Mouse (Mus musculus) heart, postnatal 25 days (tissue): ENCODE measurements around the gene Gnb4. TPM values are rescaled to one million over a fixed set of nuclear protein-coding genes. Genes with fewer than 3 reads are reported as not detected.

Experiments used
- DNase-seq: peaks from one replicate; pipeline ENCODE4 v3.0.0; 2022; ENCODE audit warnings: low spot score
- intact Hi-C: fragments of 180-260 bp; cut with DNase I; formaldehyde crosslinking; loops from one replicate; pipeline ENCODE4 v1.15.1; 2025
- total RNA-seq, 2 experiments: library from RNA; stranded (reverse); gene quantifications; 2 replicates each; pipeline ENCODE4 v1.2.3; 2021

Gene Gnb4
- total RNA-seq, 2 experiments from 2014 or later, result 13.9 to 18.5 TPM

DNA sequence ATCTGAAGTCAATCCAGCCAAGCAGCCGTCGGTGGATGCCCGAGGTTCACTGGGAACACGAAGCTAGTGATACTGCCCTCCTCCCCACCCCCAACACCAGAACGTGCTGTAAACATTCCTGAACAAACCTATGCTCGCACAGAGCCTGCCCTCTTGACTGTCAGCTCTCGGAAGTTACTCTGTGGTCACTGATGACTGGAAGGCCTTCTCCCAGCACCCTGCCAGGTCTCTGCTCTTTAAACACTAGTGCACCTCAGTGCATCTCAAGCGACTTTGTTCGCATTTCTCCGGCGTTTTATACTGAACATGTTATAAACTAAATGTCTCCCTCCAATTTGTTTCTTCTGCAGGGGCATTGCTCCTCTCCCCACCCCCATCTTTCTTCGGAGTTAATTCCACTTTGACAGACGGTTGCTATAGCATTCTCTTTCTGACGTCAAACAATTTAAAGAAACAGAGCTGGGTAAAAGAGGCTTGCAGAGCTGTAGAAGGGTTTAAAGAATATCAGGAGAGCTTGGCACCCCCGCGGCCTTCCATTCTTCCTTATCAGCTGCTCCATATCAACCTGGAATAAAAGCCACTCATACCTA is 763 bp upstream of the Gnb4 start:
- DNase-seq, result no peak
- intact Hi-C loops, result no loop called here

DNA sequence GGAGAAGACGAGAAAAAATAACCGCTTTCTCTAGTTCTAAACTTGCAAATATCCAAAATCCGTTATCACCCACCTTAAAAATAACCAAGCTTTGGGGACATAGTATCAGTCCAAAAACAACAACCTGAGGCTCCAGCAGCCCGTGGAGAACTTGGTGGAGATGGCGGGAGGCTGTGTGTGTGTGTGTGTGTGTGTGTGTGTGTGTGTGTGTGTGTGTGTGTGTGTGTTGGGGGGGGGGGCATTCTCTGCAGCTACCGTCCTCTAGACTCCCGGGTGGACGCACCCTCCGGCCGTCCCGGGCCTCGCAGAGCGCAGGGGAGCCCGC is 417 bp downstream of the Gnb4 start:
- intact Hi-C loops, result no loop called here
- DNase-seq, result no peak

DNA sequence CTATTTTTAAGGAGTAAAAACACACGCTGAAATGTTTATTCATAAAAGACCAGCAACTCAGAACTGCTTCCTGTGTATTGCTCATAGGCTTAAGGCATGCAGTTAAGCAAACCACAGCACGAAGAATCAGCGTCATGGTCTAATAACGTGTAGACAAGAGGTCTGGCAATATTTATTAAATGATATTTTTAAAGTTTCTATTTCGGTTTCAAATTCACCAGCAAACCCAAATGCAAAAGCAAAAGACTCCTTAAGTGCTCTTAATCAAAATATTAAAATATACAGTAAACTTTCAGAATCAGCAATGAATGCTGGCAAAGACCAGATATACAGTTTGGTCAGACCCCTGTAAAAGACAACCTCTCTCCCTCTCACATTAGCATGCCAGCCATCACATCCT is 1.0 kb downstream of the Gnb4 start:
- intact Hi-C loops, result no loop called here
- DNase-seq, result no peak

DNA sequence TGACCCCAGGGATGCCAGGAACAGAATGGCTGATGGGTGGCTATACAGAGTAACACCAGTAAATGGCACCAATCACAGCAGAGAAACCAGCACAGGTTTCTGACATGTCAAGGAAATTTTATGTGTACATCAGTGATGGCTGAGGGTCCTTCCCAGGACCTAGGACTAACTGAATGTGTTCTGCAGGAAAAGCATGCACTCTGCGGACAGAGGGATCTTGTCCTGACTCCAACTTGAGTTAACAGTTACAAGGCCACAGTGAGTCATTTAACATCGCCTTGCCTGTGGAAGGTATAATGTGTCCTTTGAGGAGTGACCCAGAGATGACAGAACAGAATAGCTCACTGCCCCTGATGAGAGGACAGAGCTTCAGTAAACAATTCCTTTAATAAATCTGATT is 1.6 kb downstream of the Gnb4 start:
- intact Hi-C loops, result loop anchor here (5.0 kb wide), 1 partner anchor 43 kb away; no protein-coding TSS in a partner anchor
- no peak for DNase-seq

DNA sequence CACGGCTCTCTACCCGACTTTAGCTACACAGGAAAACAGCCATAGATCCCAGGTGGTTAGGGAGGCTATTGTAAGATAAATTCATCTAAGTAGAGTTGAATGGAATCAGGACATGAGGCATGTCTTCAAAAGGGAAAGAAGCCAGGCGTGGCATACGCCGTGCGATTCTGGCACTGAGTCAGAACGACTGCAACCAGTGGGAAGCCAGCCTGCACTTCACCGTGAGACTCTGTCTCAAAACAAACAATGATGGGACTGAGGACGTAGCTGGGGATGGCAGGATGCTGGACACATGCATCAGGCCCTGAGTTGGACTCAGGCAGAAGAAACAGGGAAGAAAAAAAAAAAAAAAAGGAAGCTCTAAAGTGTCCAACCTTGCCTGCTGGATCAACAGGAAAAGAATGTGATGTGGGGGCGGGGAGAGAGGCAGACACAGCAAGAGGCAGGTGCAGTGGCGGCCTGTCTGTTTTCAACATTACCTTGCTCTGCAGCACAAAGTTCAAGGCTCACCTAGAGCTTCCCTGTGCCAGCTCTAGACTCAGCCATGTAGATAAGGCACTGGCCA is 4.7 kb downstream of the Gnb4 start:
- no peak for DNase-seq
- intact Hi-C loops, result loop anchor here (5.0 kb wide), 1 partner anchor 46 kb away; no protein-coding TSS in a partner anchor

DNA sequence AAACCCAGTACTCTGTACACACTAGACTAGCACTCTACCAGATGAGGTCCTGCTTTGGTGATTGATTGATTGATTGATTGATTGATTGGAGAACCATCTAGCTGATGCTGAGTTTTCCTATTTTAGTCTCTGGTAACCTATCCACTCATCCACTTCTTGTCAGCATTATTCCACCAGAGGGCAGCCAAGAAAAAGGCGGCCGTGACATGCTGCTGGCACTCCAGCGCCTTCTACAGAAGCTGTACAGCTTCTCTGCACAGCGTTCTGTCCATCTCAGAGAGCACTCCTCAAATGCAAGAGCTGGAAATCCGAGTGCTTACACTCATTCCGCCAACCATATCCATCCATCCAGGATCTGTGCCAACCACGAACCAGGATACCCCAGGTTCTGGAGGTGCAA is 5.8 kb downstream of the Gnb4 start:
- intact Hi-C loops, result loop anchor here (1.0 to 5.0 kb wide), 2 partner anchors 47 to 87 kb away; no protein-coding TSS in a partner anchor
- DNase-seq, result peak; percentile 23

DNA sequence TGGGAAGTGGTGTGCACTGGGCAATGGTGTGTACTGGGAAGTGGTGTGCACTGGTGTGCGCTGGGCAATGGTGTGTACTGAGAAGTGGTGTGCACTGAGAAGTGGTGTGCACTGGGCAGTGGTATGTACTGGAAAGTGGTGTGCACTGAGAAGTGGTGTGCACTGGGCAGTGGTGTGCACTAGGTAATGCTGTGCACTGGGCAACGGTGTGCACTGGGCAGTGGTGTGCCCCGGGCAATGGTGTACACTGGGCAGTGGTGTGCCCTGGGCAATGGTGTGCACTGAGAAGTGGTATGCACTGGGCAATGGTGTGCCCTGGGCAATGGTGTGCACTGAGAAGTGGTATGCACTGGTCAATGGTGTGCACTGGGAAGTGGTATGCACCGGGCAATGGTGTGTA is 7.2 kb downstream of the Gnb4 start:
- no peak for DNase-seq
- intact Hi-C loops, result no loop called here

DNA sequence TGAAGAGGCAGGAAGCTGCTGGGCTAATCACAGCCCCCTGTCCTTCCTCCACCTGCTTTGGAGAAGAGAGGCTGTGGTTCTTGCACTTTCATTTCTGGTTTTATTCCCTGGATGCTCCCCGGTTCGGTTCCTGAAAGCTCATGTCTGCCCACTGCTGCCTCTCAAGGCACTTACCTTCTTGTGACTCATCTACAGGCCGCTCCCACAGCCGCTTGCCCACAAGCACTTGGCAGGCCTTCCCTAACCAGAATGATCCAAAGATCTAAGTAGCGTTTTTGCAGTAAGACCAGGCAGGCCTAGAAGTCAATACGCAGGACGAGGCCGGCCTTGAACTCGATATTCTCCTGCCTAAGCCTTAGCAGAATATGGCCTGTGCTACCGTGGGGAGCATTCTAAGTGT is 15.3 kb downstream of the Gnb4 start:
- DNase-seq, result no peak
- intact Hi-C loops, result no loop called here

DNA sequence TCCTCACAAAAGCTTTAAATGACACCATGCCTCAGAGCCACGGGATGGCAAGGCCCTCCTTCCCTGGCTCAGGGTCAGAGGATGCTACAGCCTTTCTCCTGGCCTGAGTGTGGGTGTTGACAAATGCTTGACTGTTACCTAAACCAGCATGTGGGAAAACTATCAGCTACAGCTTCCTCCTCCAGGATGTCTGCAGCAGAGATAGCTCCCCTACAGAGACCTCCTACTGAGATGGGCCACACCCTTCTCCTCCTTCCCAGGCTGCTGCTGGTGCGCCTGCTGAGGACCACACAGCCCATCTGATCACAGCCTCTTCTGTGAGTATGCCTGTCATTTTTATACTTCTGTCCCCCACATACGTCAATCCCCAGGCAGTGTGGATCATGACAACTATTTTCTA is 17.1 kb downstream of the Gnb4 start:
- DNase-seq, result no peak
- intact Hi-C loops, result no loop called here

DNA sequence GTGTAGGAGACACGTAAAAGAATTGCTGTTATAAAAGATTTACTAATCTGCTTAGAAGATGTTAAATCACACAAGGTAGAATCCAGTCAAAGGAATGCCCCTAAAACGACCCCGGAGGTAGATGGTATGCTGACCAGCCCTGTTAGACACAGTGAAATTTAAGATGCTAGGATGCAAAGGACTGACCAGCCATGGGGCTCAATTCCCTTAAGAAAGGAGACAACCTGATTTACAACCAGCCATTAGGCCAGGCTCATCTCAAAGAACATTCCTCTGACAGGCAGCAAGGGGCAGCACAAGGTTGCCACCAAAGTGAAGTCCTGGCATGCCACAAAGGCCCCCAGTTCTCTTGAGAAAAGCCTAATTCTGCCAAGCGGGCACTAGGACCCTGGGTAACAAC is 21.3 kb downstream of the Gnb4 start:
- intact Hi-C loops, result no loop called here
- DNase-seq, result no peak

DNA sequence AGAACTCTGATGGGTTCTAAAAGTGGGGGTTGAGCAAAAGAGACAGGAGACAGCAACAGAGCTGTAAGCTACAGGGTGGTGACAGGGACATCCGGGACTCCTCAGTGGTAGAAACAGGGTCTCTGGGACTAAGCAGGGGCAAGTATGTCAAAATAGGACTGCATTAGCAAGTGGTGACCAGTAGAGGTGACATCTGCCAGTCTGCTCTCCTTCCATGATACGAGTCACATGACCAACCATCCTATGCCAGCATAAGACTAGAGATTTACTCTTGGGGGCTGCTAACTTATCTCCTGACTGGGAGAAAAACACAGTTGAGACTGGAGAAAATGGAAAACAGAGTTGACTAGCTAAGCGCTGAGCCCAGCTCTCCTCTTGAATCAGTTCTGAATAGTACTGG is 30.1 kb downstream of the Gnb4 start:
- intact Hi-C loops, result no loop called here
- no peak for DNase-seq

DNA sequence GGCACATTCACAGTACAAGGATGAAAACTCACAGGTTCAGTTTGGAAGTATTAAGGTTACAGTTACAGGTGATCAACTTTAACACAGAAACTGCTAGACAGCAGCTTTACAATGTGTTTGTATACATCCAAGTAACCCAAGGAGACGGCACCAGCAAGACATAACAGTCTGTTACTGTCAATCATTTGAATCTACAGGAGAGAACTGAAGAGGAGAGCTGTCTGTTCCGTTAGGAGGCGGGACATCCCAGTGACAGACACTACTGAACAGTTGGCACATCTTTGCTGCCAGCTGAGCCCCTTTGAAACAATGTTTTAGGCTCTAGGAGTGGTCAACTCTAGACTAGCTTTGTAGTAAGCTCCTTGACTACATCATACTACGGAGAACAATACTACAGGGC is 32.9 kb downstream of the Gnb4 start:
- no peak for DNase-seq
- intact Hi-C loops, result no loop called here

DNA sequence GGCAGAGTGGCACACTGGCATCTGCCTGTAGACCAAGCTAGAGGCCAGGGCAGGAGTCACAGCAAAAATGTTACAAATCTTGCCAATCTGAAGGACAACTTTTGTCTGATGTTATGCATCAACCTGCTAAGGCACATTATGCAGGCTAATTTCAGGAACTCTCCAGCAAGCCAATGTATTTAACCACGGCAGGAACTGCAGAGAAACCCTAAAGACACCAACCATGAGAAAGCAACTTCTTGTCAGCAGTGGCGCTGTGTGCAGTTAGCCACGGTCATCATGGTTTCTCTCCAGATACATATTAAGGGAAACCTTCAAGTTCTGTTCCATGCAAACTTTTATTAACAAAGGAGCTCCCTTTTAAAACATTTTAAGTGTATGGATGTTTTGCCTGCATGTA is 34.5 kb downstream of the Gnb4 start:
- DNase-seq, result no peak
- intact Hi-C loops, result no loop called here

DNA sequence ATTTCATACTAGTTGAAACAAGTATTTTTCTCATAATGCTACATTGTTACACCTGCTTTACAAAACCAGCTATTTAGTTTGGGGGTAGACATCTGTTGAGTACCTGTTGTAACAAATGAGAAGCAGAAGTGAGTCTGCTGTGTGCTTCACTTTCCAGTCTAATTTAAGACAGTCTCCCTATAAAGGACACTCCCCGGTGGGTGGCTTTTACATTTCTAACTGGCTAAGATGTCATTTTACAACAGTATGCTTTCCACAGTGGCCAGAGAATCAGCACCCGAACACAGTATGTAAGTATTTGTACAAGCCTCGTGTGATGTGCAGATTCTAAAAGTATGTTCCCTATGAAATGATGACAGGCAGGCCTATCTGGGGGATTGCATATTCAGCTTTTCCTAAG is 35.6 kb downstream of the Gnb4 start:
- no peak for DNase-seq
- intact Hi-C loops, result no loop called here

DNA sequence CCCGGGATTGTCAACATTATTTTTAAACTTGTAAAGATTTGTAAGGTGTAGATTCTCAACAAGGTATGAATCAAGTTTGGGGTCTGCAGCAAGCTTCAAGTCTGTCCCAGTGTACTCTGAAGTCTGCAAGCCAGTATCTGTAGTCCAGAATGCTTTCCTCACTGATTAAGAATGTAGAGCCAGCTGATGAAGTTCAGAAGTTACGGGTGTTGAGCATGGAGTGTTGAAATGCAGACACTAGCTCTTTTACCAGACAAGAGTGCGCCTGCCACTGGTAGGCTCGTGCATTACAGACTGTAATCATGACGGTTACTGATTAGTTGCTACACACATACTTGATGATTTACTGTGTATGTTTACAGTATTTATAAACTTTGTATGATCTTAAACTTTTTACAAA is 37.6 kb downstream of the Gnb4 start:
- DNase-seq, result no peak
- intact Hi-C loops, result no loop called here

DNA sequence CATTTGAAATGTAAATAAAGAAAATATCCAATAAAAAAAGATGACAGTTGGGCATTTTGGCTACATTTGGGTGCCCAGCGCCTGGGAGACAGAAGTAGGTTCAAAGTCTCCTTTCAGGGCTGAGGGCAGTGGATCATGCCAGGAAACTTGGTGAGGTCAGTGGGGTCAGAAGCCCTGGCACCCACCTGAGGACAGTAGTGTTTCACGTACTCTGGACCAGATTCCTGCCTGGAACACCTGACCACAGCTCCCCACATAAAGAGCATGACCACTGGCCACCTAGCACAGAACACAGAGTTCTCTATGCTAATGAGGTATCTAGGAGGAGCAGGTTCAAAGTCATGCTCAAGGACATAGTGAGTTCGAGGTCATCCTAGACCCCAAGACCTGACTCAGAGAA is 41.2 kb downstream of the Gnb4 start:
- intact Hi-C loops, result no loop called here
- DNase-seq, result no peak

DNA sequence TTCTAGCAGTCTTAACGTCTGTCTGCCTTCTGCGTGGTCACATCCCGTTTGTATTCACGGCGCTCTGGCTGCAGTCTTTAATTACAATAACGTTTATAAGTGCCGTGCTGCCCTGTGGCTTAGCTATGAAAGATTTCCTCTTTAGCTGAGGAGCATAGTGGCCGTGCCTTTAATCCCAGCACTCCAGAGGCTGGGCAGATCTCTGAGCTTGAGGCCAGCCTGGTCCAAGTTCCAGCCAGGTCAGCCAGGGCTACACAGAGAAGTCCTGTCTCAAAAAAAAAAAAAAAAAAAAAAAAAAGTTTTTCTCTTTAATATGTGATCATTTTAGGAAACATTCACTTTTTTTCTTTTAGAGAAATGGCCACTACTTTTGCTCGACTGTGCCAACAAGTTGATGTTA is 42.5 kb downstream of the Gnb4 start:
- no peak for DNase-seq
- intact Hi-C loops, result no loop called here

DNA sequence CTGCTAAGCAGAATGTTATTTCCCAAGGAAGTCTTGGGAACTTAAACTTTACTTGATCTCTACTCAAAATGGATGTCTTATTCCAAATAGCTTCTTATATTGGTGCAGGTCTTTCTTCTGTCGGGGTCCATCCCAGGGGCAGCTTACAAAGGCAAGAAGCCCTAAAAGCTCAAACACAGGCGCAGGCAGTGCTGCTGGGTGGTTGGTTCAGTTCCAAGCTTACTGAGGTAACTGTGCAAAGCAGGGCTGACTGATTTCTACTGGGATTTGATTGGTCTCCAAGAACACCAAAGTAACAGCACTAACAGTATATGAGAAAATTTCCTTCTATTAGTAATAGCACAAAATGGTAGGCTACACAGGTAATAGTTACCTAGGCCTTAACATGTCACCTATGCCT is 43.3 kb downstream of the Gnb4 start:
- intact Hi-C loops, result no loop called here
- DNase-seq, result no peak

DNA sequence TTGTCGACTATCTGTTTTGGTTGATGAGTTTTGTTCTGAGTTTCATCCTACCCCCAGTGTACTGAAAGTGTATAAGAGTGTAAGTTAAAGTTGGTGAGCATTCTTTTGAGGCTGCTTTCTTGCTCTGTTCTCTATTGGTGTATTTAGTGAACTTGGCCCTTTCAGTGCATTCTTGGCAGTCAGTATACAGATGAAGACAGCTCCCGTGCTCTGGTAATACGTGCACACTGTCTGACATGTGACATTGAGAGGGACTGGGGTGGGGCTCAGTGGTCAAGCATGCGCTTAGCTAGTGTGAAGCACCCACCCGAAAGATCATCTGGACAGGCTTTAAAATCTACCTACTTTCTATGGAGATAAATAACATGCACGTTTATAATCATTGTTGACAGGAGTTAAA is 53.0 kb downstream of the Gnb4 start:
- no peak for DNase-seq
- intact Hi-C loops, result no loop called here

DNA sequence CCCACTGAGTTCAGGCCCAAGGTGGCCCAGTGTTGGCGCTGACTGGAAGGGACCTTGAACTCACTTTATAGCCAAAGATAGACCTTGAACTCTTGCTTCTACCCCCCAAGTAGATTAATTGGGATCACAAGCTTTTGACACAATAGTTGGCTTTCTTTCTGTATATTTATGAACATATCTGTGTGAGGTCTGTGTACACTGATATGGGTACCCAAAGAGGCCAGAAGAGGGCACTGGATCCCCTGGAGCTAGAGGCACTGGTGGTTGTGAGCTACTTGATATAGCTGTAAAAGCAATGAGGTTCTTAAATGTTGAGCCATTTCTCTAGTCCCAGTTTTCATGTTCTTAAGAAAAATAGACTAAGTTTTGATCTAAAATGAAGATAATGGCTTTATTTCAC is 63.3 kb downstream of the Gnb4 start:
- intact Hi-C loops, result loop anchor here (5.0 kb wide), 1 partner anchor 144 kb away; no protein-coding TSS in a partner anchor
- DNase-seq, result no peak

DNA sequence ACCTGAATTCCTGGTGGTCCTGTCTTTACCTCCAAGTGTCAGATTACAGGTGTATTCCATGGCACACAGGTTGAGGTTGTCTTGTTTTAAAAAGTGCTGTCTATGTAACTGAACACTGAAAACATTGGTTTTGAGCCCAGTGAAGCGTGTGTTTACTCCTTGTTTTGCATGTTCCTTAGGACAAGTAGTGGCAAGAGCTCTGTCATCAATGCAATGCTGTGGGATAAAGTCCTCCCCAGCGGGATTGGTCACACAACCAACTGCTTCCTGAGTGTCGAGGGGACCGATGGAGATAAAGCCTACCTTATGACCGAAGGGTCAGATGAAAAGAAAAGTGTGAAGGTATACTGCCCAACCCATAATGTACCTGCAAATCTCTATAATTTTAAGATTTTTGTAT is 78.3 kb downstream of the Gnb4 start:
- intact Hi-C loops, result no loop called here
- DNase-seq, result no peak

DNA sequence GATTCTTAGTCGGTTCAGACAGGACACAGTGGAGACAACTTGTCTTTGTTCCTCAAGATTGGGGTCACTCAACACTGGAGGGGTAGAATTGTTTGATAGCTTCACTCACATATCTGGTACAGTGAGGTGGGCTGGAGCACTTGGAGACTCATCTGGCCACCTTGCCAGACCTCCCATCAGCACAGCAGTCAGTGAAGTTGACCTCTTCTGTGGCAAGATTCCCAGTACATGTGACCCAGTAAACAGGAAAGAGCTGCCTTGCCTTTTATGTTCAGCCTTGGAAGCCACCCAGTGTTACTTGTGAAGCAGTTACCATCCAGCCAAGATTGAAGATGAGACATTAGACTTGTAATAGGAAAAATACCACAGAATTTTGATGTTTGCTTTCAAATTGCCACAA is 78.8 kb downstream of the Gnb4 start:
- DNase-seq, result peak; percentile 21
- intact Hi-C loops, result no loop called here
